Mouse (Mus musculus) CD4-positive, CD25-positive, alpha-beta regulatory T cell, adult 4 months (primary cell): ENCODE data around the gene Ahdc1. TPM values are rescaled to one million over a fixed set of nuclear protein-coding genes. Genes with fewer than 3 reads are reported as not detected.
A peak's percentile ranks its signal among the peaks of the same experiment; 100 is the strongest.

Experiments
- ATAC-seq: one replicate; pipeline ENCODE4 v1.8.0; 2017
- polyA plus RNA-seq, 2 experiments: library from polyadenylated mRNA; unstranded; fragments of 100-300 nt; shearing (Covaris generic); gene quantifications; one replicate each; pipeline ENCODE4 v1.2.1; 2017

Ahdc1 gene
- polyA plus RNA-seq, 2 experiments from 2014 or later, result 2.6 to 3.7 TPM

DNA sequence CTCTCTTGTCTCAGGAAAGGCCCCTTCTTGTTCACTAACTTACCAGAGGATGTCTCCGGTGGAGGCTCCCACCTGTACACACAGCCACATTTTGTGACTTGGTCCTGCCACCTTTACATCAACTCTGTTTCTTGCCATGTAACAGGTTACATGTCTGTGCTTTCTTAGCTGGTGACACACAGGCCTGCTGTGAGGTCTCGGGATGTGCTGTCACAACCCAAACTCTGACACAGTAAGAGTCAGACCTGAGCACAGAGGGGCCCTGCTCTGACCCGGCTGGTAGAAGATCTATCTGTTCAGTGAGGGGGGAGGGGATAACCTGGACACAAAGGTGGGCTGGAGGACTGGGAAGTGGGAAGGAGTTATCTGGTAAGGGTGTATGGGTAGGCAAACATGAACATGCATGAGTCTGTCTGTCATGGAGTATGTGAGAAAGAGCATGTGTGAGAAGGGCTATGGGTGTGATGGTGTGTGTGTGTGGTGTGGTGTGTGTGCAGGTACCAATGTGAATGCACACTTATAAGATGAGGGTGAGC, 7.3 kb downstream of the Ahdc1 start:
- ATAC-seq, result no peak

DNA sequence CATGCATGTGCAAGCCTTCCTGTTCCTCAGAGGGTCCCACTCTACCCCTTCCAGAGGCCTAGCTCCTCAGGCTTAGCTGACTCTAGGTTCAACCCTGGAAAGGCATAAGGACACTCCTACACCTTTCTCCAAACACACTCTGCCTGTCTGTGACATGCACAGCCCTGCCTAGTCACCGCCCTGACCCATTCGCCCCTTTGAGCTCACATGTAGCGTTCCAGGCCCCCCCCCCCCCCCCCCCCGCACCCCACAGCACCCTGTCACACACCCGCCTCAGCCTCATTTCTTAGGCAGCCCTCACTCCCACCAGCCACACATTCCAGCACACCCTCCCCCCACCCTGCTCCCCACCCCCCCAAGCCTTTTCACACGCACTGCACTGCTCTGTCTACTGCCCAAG, 9.7 kb downstream of the Ahdc1 start:
- no peak for ATAC-seq

DNA sequence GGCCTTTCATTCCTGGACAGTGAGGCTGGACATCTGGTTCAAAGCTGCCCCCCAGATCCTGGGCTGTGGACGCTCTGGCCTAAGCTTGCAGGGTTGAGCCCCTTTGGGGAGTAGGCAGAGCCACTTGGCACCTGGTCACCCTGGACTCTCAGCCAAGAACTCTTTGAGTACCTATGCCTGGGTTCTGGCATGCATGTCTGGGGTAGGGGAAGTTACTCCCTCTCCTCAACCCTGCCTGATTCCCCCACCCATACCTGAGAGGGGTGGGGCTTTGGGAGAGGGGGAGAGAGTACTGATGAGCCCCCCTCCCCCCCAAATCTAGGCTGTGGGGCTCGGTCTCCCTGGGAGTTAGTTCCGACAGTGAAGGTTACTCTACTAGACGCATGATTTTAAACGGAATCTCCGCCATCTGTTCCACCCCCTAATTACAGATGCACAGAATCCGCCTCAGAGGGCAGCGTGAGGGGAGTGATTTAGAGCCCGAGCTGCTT, 10.2 kb downstream of the Ahdc1 start:
- ATAC-seq, result no peak

DNA sequence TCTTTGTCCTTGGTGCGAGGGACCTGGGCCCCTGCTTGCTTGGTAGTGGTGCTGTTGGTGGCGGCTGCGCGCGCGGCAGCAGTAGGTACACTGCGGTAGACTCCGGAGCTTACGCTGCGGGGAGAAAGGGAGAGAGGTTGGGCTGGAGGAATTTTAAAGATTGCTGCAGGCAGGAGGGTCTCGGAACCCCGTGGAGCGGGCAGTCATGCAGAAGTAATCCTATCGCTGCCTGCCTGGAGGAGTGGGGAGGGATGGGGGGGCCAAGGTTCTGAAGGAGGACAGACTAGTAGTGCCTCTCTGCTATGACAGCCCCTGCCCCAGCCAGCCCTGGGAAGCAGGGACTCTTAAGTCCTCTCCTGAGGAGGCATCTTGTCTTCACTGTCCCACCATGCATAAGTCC, 11.2 kb downstream of the Ahdc1 start:
- no peak for ATAC-seq

DNA sequence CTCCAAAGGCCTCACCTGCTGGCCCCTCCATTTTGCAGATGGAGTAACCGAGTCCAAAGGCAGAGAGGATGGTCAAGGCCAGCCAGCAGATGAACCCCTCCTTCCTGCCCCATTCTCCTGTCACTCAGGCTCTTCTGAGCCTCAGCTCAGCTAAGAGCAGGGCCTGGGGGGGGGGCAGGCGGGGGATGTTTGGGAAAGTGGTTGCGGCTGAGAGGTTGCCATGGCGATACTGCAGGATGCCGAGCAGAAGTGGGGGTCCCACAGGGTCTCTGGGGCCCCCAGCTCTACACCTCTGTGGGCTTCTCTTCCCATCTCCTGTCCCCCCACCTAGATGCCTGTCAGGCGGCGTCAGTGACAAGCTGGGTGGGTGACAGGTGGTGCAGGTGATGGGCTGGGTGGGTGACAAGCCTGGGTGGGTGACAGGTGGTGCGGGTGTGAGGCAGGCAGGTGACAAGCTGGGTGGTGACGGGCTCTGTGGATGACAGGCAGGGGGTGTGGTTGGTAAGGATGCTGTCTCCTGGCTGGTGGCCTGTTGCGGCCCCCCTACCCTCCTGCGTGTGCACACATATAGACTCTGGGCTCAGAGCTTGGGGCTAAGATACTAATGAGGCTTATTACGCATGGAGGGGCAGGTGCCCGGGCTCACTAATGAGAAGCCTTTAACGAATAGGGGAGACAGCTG, 12.0 kb downstream of the Ahdc1 start:
- no peak for ATAC-seq

DNA sequence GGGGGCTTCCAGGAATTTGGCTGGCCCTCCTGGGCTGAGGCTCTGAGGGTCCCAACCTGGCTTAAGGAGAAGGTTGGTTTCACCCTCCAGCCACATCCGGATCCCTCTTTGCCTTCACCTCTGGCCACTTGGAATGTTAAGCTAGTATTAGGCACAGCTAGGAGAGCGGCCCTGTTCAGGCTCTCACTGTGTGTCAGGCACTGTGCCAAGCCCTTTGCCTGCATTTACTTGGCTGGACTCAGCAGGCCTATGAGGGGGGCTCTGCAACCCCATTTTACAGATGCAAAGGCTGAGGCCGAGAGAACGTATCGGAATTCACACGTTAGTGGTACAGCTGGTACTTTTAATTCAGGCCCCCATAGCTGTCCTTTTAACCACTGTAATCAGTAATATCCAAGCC, 12.6 kb downstream of the Ahdc1 start:
- no peak for ATAC-seq

DNA sequence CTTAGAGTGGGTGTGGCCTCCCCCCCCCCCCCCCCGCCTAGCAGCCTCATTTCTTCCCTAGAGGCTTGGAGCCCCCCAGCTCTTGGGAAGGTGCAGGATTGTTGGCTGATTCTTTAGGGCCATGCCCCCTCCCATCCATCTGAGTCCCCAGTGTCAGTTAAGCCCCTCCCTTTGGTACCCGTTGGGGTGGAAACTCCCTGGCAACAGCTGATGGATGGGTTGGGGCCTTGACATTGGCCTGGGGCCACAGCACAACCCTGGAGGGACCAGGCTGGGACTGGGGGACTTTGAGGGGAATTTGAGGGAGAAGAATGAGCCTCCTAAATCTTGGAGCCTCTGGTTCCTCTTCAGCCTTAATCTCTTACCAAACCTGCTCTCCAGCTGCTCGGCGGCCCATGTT, 13.3 kb downstream of the Ahdc1 start:
- no peak for ATAC-seq

DNA sequence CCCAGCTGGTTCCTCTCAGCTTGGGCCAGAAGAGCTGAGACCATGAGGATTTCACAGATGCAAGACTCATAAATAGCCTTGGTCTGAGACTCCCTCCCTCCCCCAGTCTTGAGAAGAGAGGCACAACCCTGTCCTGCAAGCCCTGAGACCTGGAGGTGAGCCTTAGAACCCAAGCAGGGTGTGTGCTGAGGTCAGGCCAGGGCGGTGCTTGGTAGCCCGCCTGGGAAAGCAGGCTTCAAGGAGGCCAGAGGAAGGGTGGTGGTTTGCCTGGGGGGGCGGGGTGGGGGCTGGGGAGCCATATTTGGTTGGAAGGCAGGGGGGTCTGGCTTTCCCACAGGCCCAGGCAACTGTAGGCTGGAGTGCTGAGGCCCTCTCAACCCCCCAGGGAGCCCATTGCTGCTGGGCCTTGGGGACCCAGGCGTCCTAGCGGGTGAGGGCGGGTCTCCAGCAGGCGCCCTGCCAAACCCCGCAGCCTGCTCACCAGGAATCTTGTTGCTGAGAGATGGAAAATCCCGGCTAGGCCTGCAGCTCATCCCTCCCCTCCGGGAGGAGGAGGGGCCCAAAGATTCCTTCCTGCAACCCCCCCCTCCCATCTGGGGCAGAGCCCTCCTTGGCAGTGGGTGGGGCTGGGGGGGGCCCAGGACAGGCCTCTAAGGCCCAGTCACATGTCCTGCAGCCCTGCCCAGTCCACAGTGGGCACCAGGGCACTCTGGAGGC, 14.1 kb downstream of the Ahdc1 start:
- no peak for ATAC-seq

DNA sequence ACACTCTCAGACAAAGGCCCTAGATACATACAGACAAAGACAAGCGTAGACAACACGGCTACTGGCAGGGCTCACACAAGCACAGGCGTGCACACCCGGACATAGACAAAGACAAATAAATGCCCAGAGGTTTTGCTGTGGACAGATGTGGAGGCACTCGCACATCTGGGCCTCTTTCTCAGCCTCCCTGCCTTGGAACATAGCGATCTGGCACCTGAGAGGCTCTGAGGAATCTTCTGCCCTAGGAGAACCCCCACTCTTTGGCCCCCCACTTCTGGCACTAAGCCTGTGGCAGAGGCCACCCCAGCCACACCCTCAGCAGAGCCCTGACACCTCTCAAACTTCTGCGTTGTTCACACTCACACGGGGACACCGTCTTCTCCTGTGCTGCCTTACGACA, 15.2 kb downstream of the Ahdc1 start:
- no peak for ATAC-seq

DNA sequence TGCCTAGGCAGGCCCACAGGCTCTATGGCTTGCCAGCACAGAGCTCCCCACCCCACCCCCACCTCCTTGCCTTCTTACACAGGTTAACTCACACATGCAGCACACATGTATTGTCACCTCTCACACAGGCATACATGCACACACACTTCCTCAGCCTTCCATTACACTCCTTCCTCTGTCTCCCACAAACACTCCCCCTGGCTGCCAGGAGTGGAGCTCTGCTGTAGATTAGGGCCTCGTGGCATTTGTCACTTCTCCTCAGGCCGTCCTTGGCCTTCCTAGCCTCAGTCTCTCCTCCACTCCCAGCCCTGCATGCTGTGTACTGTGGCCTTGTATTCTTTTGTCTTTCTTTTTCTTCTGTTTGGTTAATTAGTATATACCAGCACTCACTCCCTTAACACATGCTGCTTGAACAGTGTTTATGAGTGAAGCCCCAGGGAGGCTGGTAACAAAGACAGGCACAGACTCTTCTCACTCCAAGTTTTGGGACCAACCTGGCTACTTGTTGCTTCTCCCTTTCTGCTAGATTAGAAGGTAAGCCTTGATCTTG, 15.8 kb downstream of the Ahdc1 start:
- no peak for ATAC-seq

DNA sequence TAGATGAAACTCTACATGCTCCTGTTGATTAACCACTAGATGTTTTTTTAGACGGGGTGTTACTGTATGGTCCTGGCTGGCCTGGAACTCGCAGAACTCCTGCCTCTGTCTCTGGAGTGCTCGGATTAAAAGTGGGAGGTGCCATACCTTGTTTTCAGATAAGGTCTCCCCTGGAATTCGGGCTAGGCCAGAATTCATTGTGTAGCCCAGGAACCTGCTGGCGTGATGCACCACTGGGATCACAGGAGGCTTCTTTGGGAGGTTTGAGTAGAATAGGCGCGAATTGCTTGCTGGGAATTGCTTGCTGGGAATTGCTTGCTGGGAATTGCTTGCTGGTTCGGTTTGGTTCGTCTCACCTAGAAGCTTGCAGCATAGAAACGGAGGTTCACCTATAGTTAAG, 16.7 kb downstream of the Ahdc1 start:
- ATAC-seq, result no peak

DNA sequence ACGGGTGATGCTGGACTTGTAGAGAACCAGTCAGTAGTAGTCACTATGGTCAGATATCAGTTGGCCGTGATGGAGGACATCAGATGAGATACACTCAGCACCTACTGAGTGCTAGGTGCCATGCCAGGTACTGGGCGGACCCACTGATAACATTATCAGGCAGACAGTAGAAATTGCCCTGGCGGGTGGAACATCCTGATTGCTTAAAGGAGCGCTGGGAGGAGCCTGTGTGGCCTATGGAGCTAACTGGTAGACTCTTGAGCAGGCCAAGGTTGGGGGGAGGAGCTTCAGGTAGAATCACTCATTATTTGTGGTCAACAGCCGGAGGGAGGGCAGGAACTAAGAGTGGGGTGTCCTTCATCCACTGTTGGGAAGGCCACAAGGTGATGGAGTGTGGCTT, 17.1 kb downstream of the Ahdc1 start:
- no peak for ATAC-seq

DNA sequence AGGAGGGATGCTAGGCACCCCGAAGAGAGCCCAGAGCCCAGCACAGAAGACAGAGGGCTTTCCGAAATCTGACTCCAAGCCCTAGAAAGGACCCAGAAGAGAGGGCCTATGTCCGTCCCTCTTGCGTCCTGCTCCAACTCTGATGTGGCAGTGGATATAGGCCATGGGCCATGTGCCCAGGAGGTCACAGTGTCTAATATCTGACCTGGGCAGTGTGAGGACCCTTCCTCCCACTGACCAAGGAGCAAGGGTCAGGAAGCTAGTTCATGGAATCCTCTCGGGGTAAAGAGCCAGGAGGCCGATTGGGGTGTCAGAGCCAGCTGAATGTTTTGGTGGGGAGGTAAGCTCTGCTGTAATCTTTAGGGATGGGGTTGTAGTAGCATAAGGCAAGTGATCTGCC, 17.8 kb downstream of the Ahdc1 start:
- no peak for ATAC-seq

DNA sequence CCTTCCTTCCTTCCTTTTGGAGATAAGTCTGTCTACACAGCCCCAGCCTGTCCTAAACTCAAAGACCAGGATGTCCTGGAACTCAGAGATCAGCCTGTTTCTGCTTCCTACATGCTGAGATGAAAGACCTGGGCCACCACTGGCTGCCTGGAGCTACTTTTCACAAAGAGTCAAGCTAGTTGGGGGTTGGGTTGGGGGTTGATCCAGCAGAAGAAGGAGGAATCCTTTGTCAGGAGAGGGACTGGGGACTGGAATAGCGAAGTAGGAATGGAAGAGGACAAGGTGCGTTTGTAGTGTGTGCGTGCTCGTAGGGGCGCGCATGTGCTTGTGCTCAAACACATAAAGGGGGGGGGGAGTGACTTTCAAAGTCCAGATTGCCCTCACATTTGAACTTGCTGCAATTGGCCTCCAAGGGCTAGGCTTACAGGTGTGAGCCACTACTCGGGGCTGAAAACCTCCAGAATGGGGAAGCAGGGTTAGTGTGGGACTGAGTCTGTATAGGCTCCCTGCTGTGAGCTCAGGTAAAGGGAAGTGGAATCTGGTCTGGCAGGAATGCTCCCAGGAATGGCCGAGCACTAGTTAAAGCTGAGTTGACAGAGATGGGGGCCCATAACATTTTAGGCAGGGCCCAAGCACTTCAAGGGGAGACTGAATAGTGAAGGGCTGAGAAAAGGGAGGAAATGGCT, 21.5 kb downstream of the Ahdc1 start:
- no peak for ATAC-seq

DNA sequence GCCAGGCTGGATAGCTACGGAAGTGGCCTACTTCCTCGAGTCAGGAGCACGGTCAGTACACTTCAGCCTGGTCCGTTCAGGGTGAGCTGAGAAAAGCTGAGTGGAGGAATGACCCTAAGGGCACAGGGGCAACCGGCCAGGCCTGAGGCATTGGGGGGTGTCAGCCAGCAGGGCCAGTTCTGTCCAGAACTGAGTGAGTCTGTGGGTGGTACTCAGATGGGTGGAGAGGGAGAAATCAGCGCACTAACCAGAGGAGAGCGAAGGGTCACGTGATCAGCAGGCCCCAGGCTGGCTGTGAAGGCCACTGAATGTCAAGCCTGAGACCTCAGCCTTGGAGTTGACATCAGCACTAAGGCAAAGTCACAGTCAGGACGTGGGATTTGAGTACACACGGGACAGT, 23.4 kb downstream of the Ahdc1 start:
- no peak for ATAC-seq

DNA sequence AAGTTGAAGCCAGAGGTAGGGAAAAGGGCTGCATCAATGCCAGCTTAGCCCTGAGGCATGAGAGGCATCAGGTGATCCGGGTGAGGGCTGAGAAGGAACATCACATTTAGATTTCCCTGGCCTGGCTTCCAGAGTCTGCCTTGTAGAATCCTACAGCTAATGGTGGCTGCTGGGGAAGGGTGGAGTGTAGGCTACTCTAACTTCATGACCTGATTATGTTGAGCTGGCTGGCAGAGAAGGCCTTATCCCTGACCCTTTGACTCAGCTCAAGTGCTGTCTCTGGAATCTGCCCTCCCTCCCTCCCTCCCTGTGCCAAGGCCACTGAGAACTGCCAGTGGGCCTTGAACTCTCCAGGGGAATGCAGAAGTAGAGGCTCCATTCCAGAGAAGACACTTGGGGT, 24.4 kb downstream of the Ahdc1 start:
- ATAC-seq, result no peak

DNA sequence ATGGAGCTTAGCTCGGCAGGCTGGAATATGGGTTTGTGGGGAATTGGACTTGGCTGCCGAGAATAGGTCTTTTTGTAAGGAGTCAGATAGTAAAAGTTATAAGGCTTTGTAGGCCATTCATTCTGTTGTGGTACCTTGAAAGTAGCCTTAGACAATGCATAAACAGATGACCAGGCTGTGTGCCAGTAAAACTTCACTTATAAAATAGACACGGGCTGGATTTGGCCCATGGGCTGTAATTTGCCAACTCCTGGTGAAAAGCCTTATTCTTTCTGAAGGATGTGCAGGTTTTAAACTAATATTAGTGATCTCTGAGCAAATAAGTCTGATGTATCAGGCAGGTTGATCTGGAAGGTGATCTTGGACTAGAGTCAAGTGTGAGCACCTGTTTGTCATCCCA, 24.9 kb downstream of the Ahdc1 start:
- ATAC-seq, result no peak

DNA sequence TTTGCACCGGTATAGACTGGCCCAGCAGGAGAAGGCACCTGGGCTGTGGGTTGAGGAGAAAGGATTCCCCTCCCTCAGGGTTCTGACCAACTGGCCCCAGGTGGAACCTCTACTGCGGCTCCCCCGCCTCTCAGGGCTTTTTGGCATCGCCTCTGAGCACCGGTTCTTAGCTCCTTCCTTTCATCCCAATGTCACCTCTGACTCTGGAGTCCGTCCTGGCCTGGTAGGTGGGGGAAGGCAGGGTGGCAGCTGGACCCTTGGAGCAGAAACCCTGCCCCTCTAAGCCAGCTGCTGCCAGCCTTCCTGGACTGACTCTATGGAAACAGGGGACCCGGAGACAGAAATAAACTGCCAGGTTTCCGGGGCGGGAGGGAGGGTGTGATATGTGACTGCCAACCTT, 26.2 kb downstream of the Ahdc1 start:
- ATAC-seq, result no peak

DNA sequence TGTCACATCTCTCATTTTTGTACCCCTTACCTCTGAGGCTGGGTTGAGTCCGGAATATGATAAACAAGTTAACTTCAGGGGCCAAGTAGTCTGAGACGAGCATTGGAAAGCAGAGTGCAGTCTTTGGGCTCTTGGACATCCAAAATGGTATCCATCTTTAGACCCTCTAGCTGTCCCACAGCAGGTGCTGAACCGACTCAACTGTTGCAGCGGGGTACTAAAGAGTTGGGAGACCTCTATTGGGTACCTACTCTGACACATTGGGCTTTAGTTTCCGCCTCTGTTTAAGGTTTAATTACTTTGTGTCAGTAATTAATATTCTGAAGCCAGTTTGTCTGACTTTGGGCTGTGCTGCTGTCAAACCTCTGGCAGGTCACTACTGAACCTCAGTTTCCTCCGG, 26.7 kb downstream of the Ahdc1 start:
- no peak for ATAC-seq

DNA sequence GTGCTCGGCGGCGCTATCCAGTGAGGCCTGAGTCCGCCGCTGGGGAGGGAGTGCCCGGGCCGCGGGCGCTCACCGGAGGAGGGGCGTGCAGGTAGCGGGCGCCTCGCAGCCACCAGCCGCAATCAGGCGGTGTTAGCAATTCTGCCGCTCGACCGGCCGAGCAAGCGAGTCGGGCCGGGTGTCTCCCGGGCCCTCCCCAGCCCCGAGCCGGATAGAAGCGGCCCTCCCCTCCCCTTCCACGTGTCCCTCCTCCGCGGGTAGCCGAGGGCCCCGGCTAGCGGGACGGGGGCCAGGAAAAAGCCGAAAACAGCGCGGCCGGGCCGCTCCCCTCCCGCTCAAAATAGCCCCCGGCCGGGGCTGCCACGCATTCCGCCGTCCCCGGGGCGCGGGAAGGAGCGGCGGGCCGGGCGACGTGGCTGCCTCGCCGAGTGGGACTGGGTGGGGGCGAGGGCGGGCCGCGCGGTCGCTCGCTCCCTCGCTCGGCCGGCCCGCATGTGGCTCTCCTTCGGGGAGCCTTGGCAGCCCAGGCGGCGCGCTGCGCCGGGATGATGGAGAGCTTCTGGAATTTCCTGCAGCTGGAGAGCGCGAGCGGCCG, 27.6 kb downstream of the Ahdc1 start:
- peak; percentile 45 for ATAC-seq

DNA sequence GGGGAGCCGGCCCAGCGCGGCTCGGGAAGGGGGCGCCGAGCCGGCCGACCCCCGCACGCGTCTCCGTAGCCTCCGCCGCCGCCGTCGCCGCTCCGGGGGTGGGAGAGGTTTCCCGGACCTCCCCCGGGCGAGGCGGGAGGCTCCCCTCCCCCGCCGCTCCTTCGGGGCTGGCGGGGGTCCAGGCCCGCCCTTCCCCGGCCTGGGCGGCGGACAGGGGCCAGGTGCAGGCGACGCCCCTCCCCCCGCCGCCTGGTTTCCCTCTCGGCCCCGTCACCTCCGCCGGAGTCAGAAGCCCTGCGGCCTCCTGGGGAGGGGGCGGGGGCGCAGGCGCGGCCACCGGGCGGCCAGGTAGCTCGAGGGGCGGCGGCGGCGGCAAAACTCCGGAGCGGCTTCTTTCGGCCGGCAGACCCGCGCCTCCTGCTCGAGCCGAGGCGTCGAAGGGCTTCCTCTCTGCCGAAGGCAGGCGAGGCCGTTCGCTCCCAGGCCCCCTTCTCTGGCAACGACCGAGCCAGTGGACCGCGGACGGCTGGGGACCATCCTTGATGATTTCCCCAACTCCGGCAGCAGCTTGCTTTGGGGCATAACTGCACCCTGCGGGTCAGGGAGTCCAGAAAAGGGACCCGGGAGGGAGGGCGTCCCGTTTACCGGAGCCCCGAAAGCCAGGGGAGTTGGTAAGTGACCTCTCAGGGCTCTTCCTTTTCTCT, 28.2 kb downstream of the Ahdc1 start:
- ATAC-seq, result peak; percentile 11

DNA sequence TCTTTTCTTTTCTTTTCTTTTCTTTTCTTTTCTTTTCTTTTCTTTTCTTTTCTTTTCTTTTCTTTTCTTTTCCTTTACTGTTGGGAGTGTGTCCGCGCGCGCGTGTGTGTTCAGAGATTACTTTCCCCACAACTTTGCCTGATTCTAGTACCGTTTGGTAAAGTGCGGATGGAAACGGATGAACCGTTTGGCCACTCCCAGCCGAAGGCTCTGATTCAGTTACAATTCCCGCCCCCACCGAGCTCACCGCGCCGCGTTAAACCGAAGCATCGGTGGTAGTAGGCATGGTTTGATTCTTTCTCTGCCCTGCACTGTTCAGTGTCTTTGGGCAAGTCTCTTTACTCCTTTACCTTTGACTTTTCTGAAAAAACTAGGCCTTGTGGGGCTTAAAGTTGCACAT, 28.8 kb downstream of the Ahdc1 start:
- ATAC-seq, result no peak
